Mouse (Mus musculus): ENCODE measurements around the gene Znhit2. TPM values are rescaled to one million over a fixed set of nuclear protein-coding genes. Genes with fewer than 3 reads are reported as not detected.

Gene Znhit2
- polyA plus RNA-seq (2015; fragmentation: Nextera tagmentation; extraction: Ambion mirVana), result 30.1 and 31.0 TPM in 2 replicates

- Histone ChIP-seq H3K36me3 (ENCODE audit: control insufficient read depth, insufficient read depth) (no peaks in the 10 kb centered on the region), H3K27ac (ENCODE audit: low read length) (peak within 1 kb of the TSS; percentile 82), H3K4me3 (replicated peaks; ENCODE audit: low read length) (peak within 1 kb of the TSS; percentile 90), H3K4me1 (replicated peaks; ENCODE audit: control insufficient read depth, insufficient read depth, low read length) (peaks cover 40% of the 10 kb centered on the region), H3K27me3 (replicated peaks; ENCODE audit: control insufficient read depth, insufficient read depth, low read length) (no peaks in the 10 kb centered on the region), H3K4me2 (ENCODE audit: low read length) (peak within 1 kb of the TSS; percentile 100), H3K9ac (replicated peaks; ENCODE audit: low read depth, low read length) (peak within 1 kb of the TSS; percentile 91), H3K9me3 (ENCODE audit: control insufficient read depth, low read length) (no peaks in the 10 kb centered on the region)
- ATAC-seq, result peak; percentile 79
- under 1% methylated on average over 58 of the region's 58 CpGs for WGBS
These were observed at the start of gene Znhit2 for GRCm38 (mm10) chr19:6061021-6061533. TSS of gene Znhit2 (plus strand) at chr19:6061192.

DNA sequence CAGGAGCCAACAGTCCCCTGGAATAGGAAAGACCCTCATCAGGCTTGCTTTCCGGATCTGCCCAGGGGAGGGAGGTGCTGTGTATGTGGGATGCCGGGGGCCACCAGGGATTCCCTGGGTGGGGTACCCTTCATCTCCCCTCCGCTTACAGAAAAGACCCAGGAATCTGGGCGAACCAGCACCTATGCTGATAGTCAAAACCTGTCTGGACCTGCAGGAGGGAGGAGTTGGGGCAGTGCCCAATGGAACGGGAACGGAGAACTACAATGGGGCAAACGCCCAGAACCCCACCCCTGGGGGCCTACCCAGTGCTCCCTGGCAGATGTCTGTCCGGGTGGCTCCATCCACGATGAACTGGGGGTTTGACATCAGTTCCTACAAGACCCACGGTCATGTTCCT, 47.3 kb upstream of the Znhit2 start:
- ATAC-seq, result no peak
- Histone ChIP-seq H3K9ac (replicated peaks; ENCODE audit: low read depth, low read length) (no peak overlapping the region), H3K4me1 (replicated peaks; ENCODE audit: control insufficient read depth, insufficient read depth, low read length) (peaks cover 12% of the 10 kb centered on the region), H3K4me2 (ENCODE audit: low read length) (no peak overlapping the region), H3K27ac (ENCODE audit: low read length) (no peak overlapping the region), H3K9me3 (ENCODE audit: control insufficient read depth, low read length) (no peaks in the 10 kb centered on the region), H3K36me3 (ENCODE audit: control insufficient read depth, insufficient read depth) (no peaks in the 10 kb centered on the region), H3K27me3 (replicated peaks; ENCODE audit: control insufficient read depth, insufficient read depth, low read length) (peaks cover 10% of the 10 kb centered on the region), H3K4me3 (replicated peaks; ENCODE audit: low read length) (no peak overlapping the region)
- 90% methylated on average over 10 of the region's 10 CpGs for WGBS

GRCm38 (mm10) chr19:6014991-6015510, 45.9 kb upstream of the Znhit2 start:
- peak; percentile 45; the same call in 1 of the 2 replicates for ATAC-seq
- Histone ChIP-seq H3K4me1 (replicated peaks; ENCODE audit: control insufficient read depth, insufficient read depth, low read length) (peaks cover 12% of the 10 kb centered on the region), H3K4me2 (ENCODE audit: low read length) (peak overlapping the region; percentile 77), H3K36me3 (ENCODE audit: control insufficient read depth, insufficient read depth) (no peaks in the 10 kb centered on the region), H3K27ac (ENCODE audit: low read length) (no peak overlapping the region), H3K9me3 (ENCODE audit: control insufficient read depth, low read length) (no peaks in the 10 kb centered on the region), H3K4me3 (replicated peaks; ENCODE audit: low read length) (peak overlapping the region; percentile 48), H3K27me3 (replicated peaks; ENCODE audit: control insufficient read depth, insufficient read depth, low read length) (peaks cover 10% of the 10 kb centered on the region), H3K9ac (replicated peaks; ENCODE audit: low read depth, low read length) (peak overlapping the region; percentile 57)
- WGBS, result under 1% methylated on average over 18 of the region's 18 CpGs

DNA sequence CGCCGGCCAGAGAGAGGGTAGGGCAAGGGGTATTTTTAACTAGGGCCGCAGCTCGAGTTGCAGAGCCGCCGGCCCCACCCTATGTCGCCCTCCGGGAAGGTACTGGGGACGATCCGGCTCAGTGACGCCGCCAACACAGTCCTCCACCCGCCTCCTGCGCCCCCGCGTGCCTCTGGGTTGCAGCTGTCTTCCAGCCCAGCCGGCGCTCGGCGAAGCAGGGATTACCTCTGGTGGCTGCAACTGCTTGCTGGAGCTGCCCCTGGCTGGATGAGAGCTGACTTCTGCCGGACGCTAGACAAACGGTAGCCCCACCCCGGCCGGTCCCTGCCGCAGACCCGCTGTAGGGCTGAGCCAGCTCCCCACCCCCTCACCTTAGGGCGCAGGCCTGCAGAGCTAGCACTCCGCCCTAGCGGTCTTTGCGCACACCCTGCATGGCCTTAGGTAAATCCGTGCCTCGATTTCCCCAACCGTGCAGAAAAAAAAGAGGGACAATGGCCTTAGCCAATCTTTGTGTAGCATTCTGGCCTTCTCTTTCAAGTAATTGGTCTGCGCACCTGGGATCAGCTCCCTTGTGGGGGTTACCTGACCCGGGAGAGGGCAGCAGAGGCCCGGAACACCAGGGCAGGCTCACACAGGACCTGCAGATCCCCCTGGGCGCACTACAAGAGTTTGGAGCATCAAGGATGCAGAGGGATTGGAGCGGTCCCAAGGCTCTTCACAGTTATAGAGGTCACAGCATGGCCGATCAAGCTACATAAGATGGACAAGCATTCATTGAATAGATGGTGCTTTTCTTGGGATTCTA, 45.3 kb upstream of the Znhit2 start, which contains the start of gene Capn1:
Gene Capn1 (minus strand): TSS at position 387 of the 805 bp plus-strand sequence.
- Histone ChIP-seq H3K4me3 (replicated peaks; ENCODE audit: low read length) (peak within 1 kb of the TSS; percentile 48), H3K9me3 (ENCODE audit: control insufficient read depth, low read length) (no peaks in the 10 kb centered on the region), H3K9ac (replicated peaks; ENCODE audit: low read depth, low read length) (peak within 1 kb of the TSS; percentile 57), H3K4me2 (ENCODE audit: low read length) (peak within 1 kb of the TSS; percentile 77), H3K4me1 (replicated peaks; ENCODE audit: control insufficient read depth, insufficient read depth, low read length) (peaks cover 12% of the 10 kb centered on the region), H3K27me3 (replicated peaks; ENCODE audit: control insufficient read depth, insufficient read depth, low read length) (peaks cover 10% of the 10 kb centered on the region), H3K27ac (ENCODE audit: low read length) (no peak within 1 kb of the TSS), H3K36me3 (ENCODE audit: control insufficient read depth, insufficient read depth) (no peaks in the 10 kb centered on the region)
- ATAC-seq, result peak; percentile 81
- whole genome bisulfite sequencing, result 2% methylated on average over 40 of the region's 40 CpGs

- Histone ChIP-seq H3K27me3 (replicated peaks; ENCODE audit: control insufficient read depth, insufficient read depth, low read length) (peaks cover 10% of the 10 kb centered on the region), H3K27ac (ENCODE audit: low read length) (no peak overlapping the region), H3K9ac (replicated peaks; ENCODE audit: low read depth, low read length) (no peak overlapping the region), H3K36me3 (ENCODE audit: control insufficient read depth, insufficient read depth) (no peaks in the 10 kb centered on the region), H3K4me3 (replicated peaks; ENCODE audit: low read length) (no peak overlapping the region), H3K4me1 (replicated peaks; ENCODE audit: control insufficient read depth, insufficient read depth, low read length) (peaks cover 12% of the 10 kb centered on the region), H3K9me3 (ENCODE audit: control insufficient read depth, low read length) (no peaks in the 10 kb centered on the region), H3K4me2 (ENCODE audit: low read length) (no peak overlapping the region)
- no peak for ATAC-seq
- WGBS, result 39% methylated on average over 7 of the region's 7 CpGs
These were observed 44.5 kb upstream of the Znhit2 start for GRCm38 (mm10) chr19:6016532-6016931.

- H3K4me1 ChIP-seq (replicated peaks; ENCODE audit: control insufficient read depth, insufficient read depth, low read length), result peaks cover 12% of the 10 kb centered on the region
- no peak overlapping the region for H3K4me2 ChIP-seq (ENCODE audit: low read length)
- H3K27me3 ChIP-seq (replicated peaks; ENCODE audit: control insufficient read depth, insufficient read depth, low read length), result peaks cover 10% of the 10 kb centered on the region
- H3K4me3 ChIP-seq (replicated peaks; ENCODE audit: low read length), result no peak overlapping the region
- no peaks in the 10 kb centered on the region for H3K36me3 ChIP-seq (ENCODE audit: control insufficient read depth, insufficient read depth)
- H3K27ac ChIP-seq (ENCODE audit: low read length), result no peak overlapping the region
- ATAC-seq, result no peak
- no peaks in the 10 kb centered on the region for H3K9me3 ChIP-seq (ENCODE audit: control insufficient read depth, low read length)
- WGBS, result 27% methylated on average over 15 of the region's 15 CpGs
- no peak overlapping the region for H3K9ac ChIP-seq (replicated peaks; ENCODE audit: low read depth, low read length)
These were observed 42.6 kb upstream of the Znhit2 start for GRCm38 (mm10) chr19:6018142-6019089.

- H3K27me3 ChIP-seq (replicated peaks; ENCODE audit: control insufficient read depth, insufficient read depth, low read length), result peaks cover 10% of the 10 kb centered on the region
- H3K4me1 ChIP-seq (replicated peaks; ENCODE audit: control insufficient read depth, insufficient read depth, low read length), result peaks cover 7% of the 10 kb centered on the region
- no peak overlapping the region for H3K9ac ChIP-seq (replicated peaks; ENCODE audit: low read depth, low read length)
- H3K36me3 ChIP-seq (ENCODE audit: control insufficient read depth, insufficient read depth), result no peaks in the 10 kb centered on the region
- H3K4me3 ChIP-seq (replicated peaks; ENCODE audit: low read length), result no peak overlapping the region
- 61% methylated on average over 3 of the region's 3 CpGs for WGBS
- no peak overlapping the region for H3K4me2 ChIP-seq (ENCODE audit: low read length)
- H3K27ac ChIP-seq (ENCODE audit: low read length), result no peak overlapping the region
- no peak for ATAC-seq
- H3K9me3 ChIP-seq (ENCODE audit: control insufficient read depth, low read length), result no peaks in the 10 kb centered on the region
These were observed 40.7 kb upstream of the Znhit2 start for GRCm38 (mm10) chr19:6020276-6020675.

DNA sequence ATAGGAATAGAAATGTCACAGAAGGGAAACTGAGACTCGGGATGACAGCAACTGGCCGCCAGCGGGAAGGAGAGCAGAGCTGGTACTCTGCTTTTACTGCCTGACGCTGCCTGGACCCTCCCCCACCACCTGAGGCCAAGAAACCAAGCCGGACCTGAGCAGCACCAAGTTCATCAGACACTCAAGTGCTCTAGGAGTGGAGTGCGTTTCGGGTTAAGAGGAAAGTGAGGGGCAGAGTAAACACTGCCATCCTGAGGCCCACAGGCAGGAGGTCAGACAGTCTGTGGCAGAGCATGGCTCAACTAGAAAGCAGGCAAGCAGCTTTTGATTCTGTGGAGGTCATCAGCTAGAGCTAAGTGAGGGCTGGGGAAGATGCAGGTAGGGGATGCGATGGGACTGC, 37.9 kb upstream of the Znhit2 start:
- no peaks in the 10 kb centered on the region for H3K9me3 ChIP-seq (ENCODE audit: control insufficient read depth, low read length)
- no peaks in the 10 kb centered on the region for H3K27me3 ChIP-seq (replicated peaks; ENCODE audit: control insufficient read depth, insufficient read depth, low read length)
- no peaks in the 10 kb centered on the region for H3K36me3 ChIP-seq (ENCODE audit: control insufficient read depth, insufficient read depth)
- no peak overlapping the region for H3K4me3 ChIP-seq (replicated peaks; ENCODE audit: low read length)
- H3K4me2 ChIP-seq (ENCODE audit: low read length), result no peak overlapping the region
- 69% methylated on average over 8 of the region's 8 CpGs for WGBS
- no peak overlapping the region for H3K9ac ChIP-seq (replicated peaks; ENCODE audit: low read depth, low read length)
- no peaks in the 10 kb centered on the region for H3K4me1 ChIP-seq (replicated peaks; ENCODE audit: control insufficient read depth, insufficient read depth, low read length)
- no peak for ATAC-seq
- no peak overlapping the region for H3K27ac ChIP-seq (ENCODE audit: low read length)

DNA sequence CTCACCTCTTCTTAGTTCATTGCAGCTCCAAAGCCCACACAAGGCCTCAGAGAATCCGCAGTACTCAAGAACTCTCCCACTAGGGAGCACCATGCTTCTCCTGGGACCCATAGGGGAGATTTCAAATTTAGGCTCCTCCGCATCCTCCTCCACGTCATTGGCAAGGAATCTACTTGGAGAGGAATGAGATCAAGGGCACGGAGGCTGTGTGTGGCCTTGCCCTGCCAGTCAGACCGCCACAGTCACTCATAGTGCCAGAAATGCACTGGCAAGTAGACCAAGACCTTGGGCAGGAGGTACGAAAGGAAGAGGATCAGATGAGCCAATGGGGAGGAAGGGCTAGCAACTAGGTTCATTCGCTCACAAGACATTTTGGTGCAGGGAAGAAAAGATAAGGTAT, 37.1 kb upstream of the Znhit2 start:
- Histone ChIP-seq H3K4me1 (replicated peaks; ENCODE audit: control insufficient read depth, insufficient read depth, low read length) (no peaks in the 10 kb centered on the region), H3K9me3 (ENCODE audit: control insufficient read depth, low read length) (no peaks in the 10 kb centered on the region), H3K4me3 (replicated peaks; ENCODE audit: low read length) (no peak overlapping the region), H3K36me3 (ENCODE audit: control insufficient read depth, insufficient read depth) (no peaks in the 10 kb centered on the region), H3K27me3 (replicated peaks; ENCODE audit: control insufficient read depth, insufficient read depth, low read length) (no peaks in the 10 kb centered on the region), H3K4me2 (ENCODE audit: low read length) (no peak overlapping the region), H3K27ac (ENCODE audit: low read length) (no peak overlapping the region), H3K9ac (replicated peaks; ENCODE audit: low read depth, low read length) (no peak overlapping the region)
- WGBS, result 80% methylated on average over 7 of the region's 7 CpGs
- ATAC-seq, result no peak
